ENCODE assay signal across 8 mouse cellular contexts in genomic region chr10:78574250-78575104, GRCm38 (mm10). TPM values are rescaled to one million over a fixed set of nuclear protein-coding genes. Genes with fewer than 3 reads are reported as not detected.
DNase-seq lines count a peak whose midpoint lies in the region; ATAC-seq lines count a peak whose summit lies in the region.

Gene Ilvbl (plus strand): TSS chr10:78574346.

- peak; percentile 95 for DNase-seq in T-cell, adult 2 months (ENCODE audit: low spot score)
- peak; percentile 93 to 95 for DNase-seq in cerebellum, postnatal 36 days
- DNase-seq in gastrocnemius, adult 18-20 months (ENCODE audit: low spot score) = peak; percentile 95
- DNase-seq in left cerebral cortex, adult 18-20 months (ENCODE audit: low spot score in 2 of 2) = peak; percentile 90 to 94
- peak; percentile 94 for DNase-seq in right cerebral cortex, adult 18-20 months
- DNase-seq in urinary bladder, postnatal 10 days (ENCODE audit: low spot score) = peak; percentile 79

- peak within 1 kb of the TSS; percentile 89 for H3K27ac ChIP-seq in hindbrain, embryonic 16.5 days (ENCODE audit: low read depth, low read length)
- H3K27ac ChIP-seq in macrophage = peak within 1 kb of the TSS; percentile 91

- no peaks in the 10 kb centered on the region for H3K27me3 ChIP-seq in hindbrain, embryonic 16.5 days (replicated peaks; ENCODE audit: control insufficient read depth, insufficient read depth, low read length)

- peak within 1 kb of the TSS; percentile 88 for H3K4me2 ChIP-seq in hindbrain, embryonic 16.5 days (ENCODE audit: low read length)

- H3K9ac ChIP-seq in hindbrain, embryonic 16.5 days (ENCODE audit: low read depth, low read length) = peak within 1 kb of the TSS; percentile 75

- H3K36me3 ChIP-seq in hindbrain, embryonic 16.5 days (ENCODE audit: control insufficient read depth, insufficient read depth, low read length) = peaks cover 9% of the 10 kb centered on the region
- peaks cover 25% of the 10 kb centered on the region for H3K36me3 ChIP-seq in macrophage (ENCODE audit: inconsistent target)

- H3K79me2 ChIP-seq in macrophage (ENCODE audit: inconsistent target) = no peaks in the 10 kb centered on the region

- WGBS in hindbrain, embryonic 16.5 days = under 1% methylated on average over 50 of the region's 51 CpGs
- WGBS in macrophage (ENCODE audit: missing documents) = under 1% methylated on average over 51 of the region's 51 CpGs

- H3K9me3 ChIP-seq in hindbrain, embryonic 16.5 days (ENCODE audit: control insufficient read depth, low read length) = no peaks in the 10 kb centered on the region

- peak; percentile 93 for ATAC-seq in hindbrain, embryonic 16.5 days

- H3K4me1 ChIP-seq in hindbrain, embryonic 16.5 days (ENCODE audit: control insufficient read depth, insufficient read depth, low read depth, low read length) = peaks cover 10% of the 10 kb centered on the region

- peak within 1 kb of the TSS; percentile 71 for H3K4me3 ChIP-seq in hindbrain, embryonic 16.5 days (ENCODE audit: low read length)
- peak within 1 kb of the TSS; percentile 97 for H3K4me3 ChIP-seq in macrophage (ENCODE audit: inconsistent target)

RNA-seq across cellular contexts. Expression of gene Ilvbl, which starts in this region (rescaled TPM):
- total RNA-seq in gastrocnemius, adult 18-20 months (2021) = 10 to 100 TPM in 1 of 2 experiments, 1 to 10 TPM in 1; 7.9 to 14.8 TPM
- polyA plus RNA-seq in hindbrain, embryonic 16.5 days (2015; fragmentation: Nextera tagmentation; extraction: Ambion mirVana) = 76.5 and 79.8 TPM in 2 replicates
- total RNA-seq in left cerebral cortex, adult 18-20 months (2021) = 10 to 100 TPM; 30.5 to 30.9 TPM
- 10 to 100 TPM; 13.4 to 96.1 (median 50.9) TPM for total RNA-seq in macrophage (2018; cell fraction: chromatin; rRNA removed)
- total RNA-seq in macrophage (2018; cell fraction: cytosol; rRNA removed) = 10 to 100 TPM; 18.6 to 42.1 (median 28.6) TPM
- 10 to 100 TPM; 18.1 to 60.2 (median 37.3) TPM for total RNA-seq in macrophage (2018; cell fraction: nucleus; rRNA removed)
- polyA plus RNA-seq in macrophage (2018) = 15.2 to 39.5 TPM (median 37.4 TPM) in 3 replicates

Comparison
In these comparisons a context has a peak if more than half of its experiments do, and no peak if none do; other contexts are left out.
1. Peak in every context shown above with its lines: DNase-seq, ATAC-seq, H3K4me3 ChIP-seq and H3K27ac ChIP-seq.